Mouse (Mus musculus): ENCODE measurements around the gene Mbnl2. TPM values are rescaled to one million over a fixed set of nuclear protein-coding genes. Genes with fewer than 3 reads are reported as not detected.
A peak's percentile ranks its signal among the peaks of the same experiment; 100 is the strongest.

The Mbnl2 gene
- polyA plus RNA-seq, 1 experiment, result 163 TPM

- no peak overlapping the region for H3K27ac ChIP-seq (ENCODE audit: insufficient read depth, low read length)
- 74% methylated on average over 11 of the region's 11 CpGs for WGBS
- H3K27me3 ChIP-seq (ENCODE audit: control insufficient read depth, insufficient read depth, low read length), result no peaks in the 10 kb centered on the region
- DNase-seq, result no peak
- TF ChIP-seq CTCF (IDR thresholded peaks at IDR 0.05; ENCODE audit: borderline replicate concordance, insufficient read depth, low read depth, low read length), result peak; percentile 28; the same call in 1 of the 2 replicates
- no peak for TF ChIP-seq POLR2A (IDR thresholded peaks at IDR 0.05; ENCODE audit: borderline replicate concordance, insufficient read depth, low read length)
- no peak overlapping the region for H3K4me3 ChIP-seq (replicated peaks; ENCODE audit: insufficient read depth, low read depth, low read length)
- H3K4me1 ChIP-seq (ENCODE audit: control insufficient read depth, insufficient read depth, low read length), result peaks cover 4% of the 10 kb centered on the region; the same call in 1 of the 2 replicates
Measured at GRCm38 (mm10) chr14:120347410-120348315, 72.2 kb downstream of the Mbnl2 start.

GRCm38 (mm10) chr14:120349332-120349731 lies 73.9 kb downstream of the Mbnl2 start:
- H3K27me3 ChIP-seq (ENCODE audit: control insufficient read depth, insufficient read depth, low read length), result no peaks in the 10 kb centered on the region
- WGBS, result 83% methylated on average over 4 of the region's 4 CpGs
- DNase-seq, result no peak

GRCm38 (mm10) chr14:120352136-120352843 lies 76.8 kb downstream of the Mbnl2 start:
- no peak for TF ChIP-seq CTCF (IDR thresholded peaks at IDR 0.05; ENCODE audit: borderline replicate concordance, insufficient read depth, low read depth, low read length)
- TF ChIP-seq POLR2A (IDR thresholded peaks at IDR 0.05; ENCODE audit: borderline replicate concordance, insufficient read depth, low read length), result no peak
- no peak overlapping the region for H3K4me3 ChIP-seq (replicated peaks; ENCODE audit: insufficient read depth, low read depth, low read length)
- no peak for DNase-seq
- WGBS, result 87% methylated on average over 14 of the region's 14 CpGs
- no peaks in the 10 kb centered on the region for H3K27me3 ChIP-seq (ENCODE audit: control insufficient read depth, insufficient read depth, low read length)
- H3K27ac ChIP-seq (ENCODE audit: insufficient read depth, low read length), result no peak overlapping the region
- peaks cover 7% of the 10 kb centered on the region for H3K4me1 ChIP-seq (ENCODE audit: control insufficient read depth, insufficient read depth, low read length)

More at GRCm38 (mm10) chr14:120349332-120349731, 73.9 kb downstream of the Mbnl2 start:
- Histone ChIP-seq H3K4me1 (ENCODE audit: control insufficient read depth, insufficient read depth, low read length) (peaks cover 2% of the 10 kb centered on the region; the same call in 1 of the 2 replicates), H3K27ac (ENCODE audit: insufficient read depth, low read length) (no peak overlapping the region), H3K4me3 (replicated peaks; ENCODE audit: insufficient read depth, low read depth, low read length) (no peak overlapping the region)
- TF ChIP-seq POLR2A (IDR thresholded peaks at IDR 0.05; ENCODE audit: borderline replicate concordance, insufficient read depth, low read length) (no peak), CTCF (IDR thresholded peaks at IDR 0.05; ENCODE audit: borderline replicate concordance, insufficient read depth, low read depth, low read length) (no peak)

- Histone ChIP-seq H3K4me1 (ENCODE audit: control insufficient read depth, insufficient read depth, low read length) (peaks cover 7% of the 10 kb centered on the region), H3K4me3 (replicated peaks; ENCODE audit: insufficient read depth, low read depth, low read length) (no peak overlapping the region), H3K27ac (ENCODE audit: insufficient read depth, low read length) (no peak overlapping the region), H3K27me3 (ENCODE audit: control insufficient read depth, insufficient read depth, low read length) (no peaks in the 10 kb centered on the region)
- DNase-seq, result no peak
- no peak for TF ChIP-seq CTCF (IDR thresholded peaks at IDR 0.05; ENCODE audit: borderline replicate concordance, insufficient read depth, low read depth, low read length)
- TF ChIP-seq POLR2A (IDR thresholded peaks at IDR 0.05; ENCODE audit: borderline replicate concordance, insufficient read depth, low read length), result no peak
- 53% methylated on average over 11 of the region's 11 CpGs for WGBS
Measured at GRCm38 (mm10) chr14:120353211-120353610, 77.7 kb downstream of the Mbnl2 start.

DNA sequence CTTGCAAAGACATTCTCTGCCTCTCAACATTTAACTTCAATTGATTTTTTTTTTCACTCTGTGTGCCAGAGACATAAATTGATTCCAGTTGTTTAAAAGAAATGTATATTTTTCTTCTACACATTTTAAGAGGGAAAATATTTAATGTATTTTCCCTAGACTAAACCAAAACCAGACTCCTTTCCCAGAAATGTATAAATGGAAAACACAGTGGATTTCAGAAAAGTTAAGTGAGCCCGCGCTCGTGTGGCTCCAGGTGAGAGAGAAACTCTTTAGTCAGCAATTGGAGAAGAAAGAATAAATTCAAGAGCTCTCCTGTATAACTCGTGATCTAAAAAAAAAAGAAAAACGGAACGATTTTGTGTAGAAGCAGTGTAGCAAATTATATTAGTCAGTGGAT lies 79.1 kb downstream of the Mbnl2 start:
- TF ChIP-seq CTCF (IDR thresholded peaks at IDR 0.05; ENCODE audit: borderline replicate concordance, insufficient read depth, low read depth, low read length) (no peak), POLR2A (IDR thresholded peaks at IDR 0.05; ENCODE audit: borderline replicate concordance, insufficient read depth, low read length) (no peak)
- H3K4me1 ChIP-seq (ENCODE audit: control insufficient read depth, insufficient read depth, low read length), result peaks cover 9% of the 10 kb centered on the region
- WGBS, result 74% methylated on average over 6 of the region's 6 CpGs
- no peaks in the 10 kb centered on the region for H3K27me3 ChIP-seq (ENCODE audit: control insufficient read depth, insufficient read depth, low read length)
- no peak for DNase-seq
- H3K4me3 ChIP-seq (replicated peaks; ENCODE audit: insufficient read depth, low read depth, low read length), result no peak overlapping the region
- H3K27ac ChIP-seq (ENCODE audit: insufficient read depth, low read length), result no peak overlapping the region

GRCm38 (mm10) chr14:120355040-120355741 lies 79.7 kb downstream of the Mbnl2 start:
- DNase-seq, result peak; percentile 43 to 49
- WGBS, result 9% methylated on average over 14 of the region's 14 CpGs

GRCm38 (mm10) chr14:120355742-120356440 lies 80.4 kb downstream of the Mbnl2 start:
- no peak overlapping the region for H3K27ac ChIP-seq (ENCODE audit: insufficient read depth, low read length)

More at GRCm38 (mm10) chr14:120355040-120355741, 79.7 kb downstream of the Mbnl2 start:
- no peak overlapping the region for H3K4me3 ChIP-seq (replicated peaks; ENCODE audit: insufficient read depth, low read depth, low read length)
- TF ChIP-seq CTCF (IDR thresholded peaks at IDR 0.05; ENCODE audit: borderline replicate concordance, insufficient read depth, low read depth, low read length) (no peak), POLR2A (IDR thresholded peaks at IDR 0.05; ENCODE audit: borderline replicate concordance, insufficient read depth, low read length) (no peak)
- H3K4me1 ChIP-seq (ENCODE audit: control insufficient read depth, insufficient read depth, low read length), result peaks cover 9% of the 10 kb centered on the region
- H3K27ac ChIP-seq (ENCODE audit: insufficient read depth, low read length), result no peak overlapping the region
- no peaks in the 10 kb centered on the region for H3K27me3 ChIP-seq (ENCODE audit: control insufficient read depth, insufficient read depth, low read length)

More at GRCm38 (mm10) chr14:120355742-120356440, 80.4 kb downstream of the Mbnl2 start:
- Histone ChIP-seq H3K4me3 (replicated peaks; ENCODE audit: insufficient read depth, low read depth, low read length) (no peak overlapping the region), H3K27me3 (ENCODE audit: control insufficient read depth, insufficient read depth, low read length) (no peaks in the 10 kb centered on the region), H3K4me1 (ENCODE audit: control insufficient read depth, insufficient read depth, low read length) (peaks cover 9% of the 10 kb centered on the region)
- no peak for DNase-seq
- TF ChIP-seq POLR2A (IDR thresholded peaks at IDR 0.05; ENCODE audit: borderline replicate concordance, insufficient read depth, low read length), result no peak
- TF ChIP-seq CTCF (IDR thresholded peaks at IDR 0.05; ENCODE audit: borderline replicate concordance, insufficient read depth, low read depth, low read length), result no peak
- 55% methylated on average over 10 of the region's 10 CpGs for WGBS
